Comparison of ENCODE assay signal across 12 mouse cellular contexts in genomic region chr10:75827668-75828360, GRCm38 (mm10). TPM values are rescaled to one million over a fixed set of nuclear protein-coding genes. Genes with fewer than 3 reads are reported as not detected.
DNase-seq lines count a peak whose midpoint lies in the region; ATAC-seq lines count a peak whose summit lies in the region.
"Had no signal": no experiment of that assay in that cellular context is flagged by ENCODE, and none has a peak within 500 bp of the region (broad histone marks: within the 10 kb centered on the region; RNA-seq: fewer than 3 reads in every experiment).

No protein-coding gene starts in this region.

- no peak overlapping the region for H3K4me3 ChIP-seq in forebrain, embryonic 15.5 days
- no peak overlapping the region for H3K4me3 ChIP-seq in forebrain, embryonic 16.5 days (replicated peaks; ENCODE audit: low read length)
- H3K4me3 ChIP-seq: limb, embryonic 12.5 days had no signal

- intact Hi-C loops in heart, postnatal 14 days (cut with DNase I) = no loop called here

- DNase-seq in 3T3-L1 (ENCODE audit: low read depth, low spot score) = peak; percentile 95
- peak; percentile 83 to 88 for DNase-seq in cerebellum, postnatal 10 days
- peak; percentile 34 to 59 for DNase-seq in heart, postnatal 14 days
- DNase-seq in ovary, postnatal 36 days (ENCODE audit: low spot score) = peak; percentile 53
- DNase-seq in yolk sac, embryonic 10.5 days (ENCODE audit: low spot score) = no peak
- DNase-seq in embryo, embryonic 10.5 days (ENCODE audit: low spot score) = no peak

- 0 out of 2 replicates have a peak, but pooled peaks have one; percentile 35 for ATAC-seq in forebrain, embryonic 15.5 days (replicated peaks)
- ATAC-seq in forebrain, embryonic 16.5 days = no peak

- no peak overlapping the region for H3K9ac ChIP-seq in forebrain, embryonic 15.5 days (replicated peaks)
- no peak overlapping the region for H3K9ac ChIP-seq in forebrain, embryonic 16.5 days (replicated peaks; ENCODE audit: low read depth, low read length)
- H3K9ac ChIP-seq: limb, embryonic 12.5 days had no signal

- H3K4me2 ChIP-seq in forebrain, embryonic 15.5 days (replicated peaks) = no peak overlapping the region
- H3K4me2 ChIP-seq in forebrain, embryonic 16.5 days (ENCODE audit: low read length) = no peak overlapping the region
- H3K4me2 ChIP-seq: limb, embryonic 12.5 days had no signal

- H3K36me3 ChIP-seq in forebrain, embryonic 15.5 days = no peaks in the 10 kb centered on the region
- no peaks in the 10 kb centered on the region for H3K36me3 ChIP-seq in forebrain, embryonic 16.5 days (ENCODE audit: control insufficient read depth, insufficient read depth)
- H3K36me3 ChIP-seq: limb, embryonic 12.5 days had no signal

- H3K4me1 ChIP-seq in forebrain, embryonic 15.5 days = peaks cover 10% of the 10 kb centered on the region; the same call in 1 of the 2 replicates
- H3K4me1 ChIP-seq in forebrain, embryonic 16.5 days (replicated peaks; ENCODE audit: control insufficient read depth, insufficient read depth, low read length) = peaks cover 9% of the 10 kb centered on the region
- H3K4me1 ChIP-seq: limb, embryonic 12.5 days had no signal

- H3K27ac ChIP-seq in forebrain, embryonic 15.5 days (replicated peaks) = no peak overlapping the region
- no peak overlapping the region for H3K27ac ChIP-seq in forebrain, embryonic 16.5 days (ENCODE audit: low read length)
- H3K27ac ChIP-seq: limb, embryonic 12.5 days had no signal

- 85% methylated on average over 4 of the region's 4 CpGs for WGBS in forebrain, embryonic 15.5 days
- 82% methylated on average over 4 of the region's 4 CpGs for WGBS in forebrain, embryonic 16.5 days

- H3K9me3 ChIP-seq in forebrain, embryonic 15.5 days = no peaks in the 10 kb centered on the region
- H3K9me3 ChIP-seq in forebrain, embryonic 16.5 days (ENCODE audit: control insufficient read depth, low read length) = no peaks in the 10 kb centered on the region
- H3K9me3 ChIP-seq: limb, embryonic 12.5 days had no signal

- H3K27me3 ChIP-seq in forebrain, embryonic 15.5 days = 0 out of 2 replicates have a peak, but pooled peaks cover 3% of the 10 kb centered on the region
- no peaks in the 10 kb centered on the region for H3K27me3 ChIP-seq in forebrain, embryonic 16.5 days (replicated peaks; ENCODE audit: control insufficient read depth, insufficient read depth, low read length)
- H3K27me3 ChIP-seq: CH12.LX had no signal

RNA-seq across cellular contexts. Expression of gene Gstt4, which starts 5.5 kb away (rescaled TPM):
- polyA plus RNA-seq in forebrain, embryonic 15.5 days (2015; fragmentation: Nextera tagmentation; extraction: Ambion mirVana) = not detected in 2 replicates
- polyA plus RNA-seq in forebrain, embryonic 16.5 days (2015; fragmentation: Nextera tagmentation; extraction: Ambion mirVana) = not detected in 2 replicates
- total RNA-seq in heart, postnatal 14 days (2021) = not detected
- polyA plus RNA-seq: cortical plate, adult 2 months; limb, embryonic 12.5 days; spleen, adult 2 months had no signal

RNA-seq across cellular contexts. Expression of gene Gstt2, which starts 9.4 kb away (rescaled TPM):
- 3.9 and 5.1 TPM in 2 replicates for polyA plus RNA-seq in forebrain, embryonic 15.5 days (2015; fragmentation: Nextera tagmentation; extraction: Ambion mirVana)
- polyA plus RNA-seq in forebrain, embryonic 16.5 days (2015; fragmentation: Nextera tagmentation; extraction: Ambion mirVana) = 4.0 and 4.2 TPM in 2 replicates
- 10 to 100 TPM in 1 of 2 experiments, 1 to 10 TPM in 1; 9.4 to 12.1 TPM for total RNA-seq in heart, postnatal 14 days (2021)

RNA-seq across cellular contexts. Expression of gene Gstt1, which starts 29.4 kb away (rescaled TPM):
- 10.7 and 11.5 TPM in 2 replicates for polyA plus RNA-seq in forebrain, embryonic 15.5 days (2015; fragmentation: Nextera tagmentation; extraction: Ambion mirVana)
- polyA plus RNA-seq in forebrain, embryonic 16.5 days (2015; fragmentation: Nextera tagmentation; extraction: Ambion mirVana) = 10.5 and 15.2 TPM in 2 replicates
- total RNA-seq in heart, postnatal 14 days (2021) = 1 to 10 TPM; 7.0 to 9.1 TPM

RNA-seq across cellular contexts. Expression of gene Mif, which starts 32.2 kb away (rescaled TPM):
- 1,708 and 1,857 TPM in 2 replicates for polyA plus RNA-seq in forebrain, embryonic 15.5 days (2015; fragmentation: Nextera tagmentation; extraction: Ambion mirVana)
- 1,679 and 1,753 TPM in 2 replicates for polyA plus RNA-seq in forebrain, embryonic 16.5 days (2015; fragmentation: Nextera tagmentation; extraction: Ambion mirVana)
- 100 to 1,000 TPM; 215 to 220 TPM for total RNA-seq in heart, postnatal 14 days (2021)

RNA-seq across cellular contexts. Expression of gene Gstt3, which starts 46.6 kb away (rescaled TPM):
- polyA plus RNA-seq in forebrain, embryonic 15.5 days (2015; fragmentation: Nextera tagmentation; extraction: Ambion mirVana) = 0.42 and 0.51 TPM in 2 replicates
- 0.77 and 1.2 TPM in 2 replicates for polyA plus RNA-seq in forebrain, embryonic 16.5 days (2015; fragmentation: Nextera tagmentation; extraction: Ambion mirVana)
- 1 to 10 TPM; 1.8 to 4.3 TPM for total RNA-seq in heart, postnatal 14 days (2021)

Comparison
In these comparisons a context has a peak if more than half of its experiments do, and no peak if none do; other contexts are left out.
1. DNase-seq: peak in 3T3-L1 (single experiment), cerebellum, postnatal 10 days (2 of 2), heart, postnatal 14 days (2 of 2) and ovary, postnatal 36 days (single experiment); none in yolk sac, embryonic 10.5 days (single experiment) and embryo, embryonic 10.5 days (single experiment).